Mouse (Mus musculus) intestine, embryonic 14.5 days (tissue): Measurements from ENCODE around the gene Apeh. TPM values are rescaled to one million over a fixed set of nuclear protein-coding genes. Genes with fewer than 3 reads are reported as not detected.
"Not testable (repeated sequence)": the region's sequence is repeated elsewhere in the genome, so short reads cannot be mapped to it uniquely, and the experiment has no call there.

ENCODE experiments used
- ATAC-seq: fragments of 200-750 bp; cut with Nextera tagmentation; replicated peaks from 2 replicates; pipeline ENCODE4 v1.8.0; 2017; ENCODE audit warnings: low read depth, moderate number of reproducible peaks, moderate TSS enrichment, moderate library complexity; ENCODE audit not compliant: low FRiP score, low TSS enrichment
- DNase-seq: peaks from one replicate; pipeline ENCODE4 v3.0.0-alpha.2; 2018; ENCODE audit warnings: low spot score
- H3K27ac ChIP-seq: fragments of 300-500 bp; sonication (generic); 2 replicates; pipeline ENCODE4 v1.5.1; 2014; ENCODE audit warnings: low read depth, mild to moderate bottlenecking, control low read depth
- H3K27me3 ChIP-seq: fragments of 300-500 bp; sonication (generic); replicated peaks from 2 replicates; pipeline ENCODE4 v1.6.1; 2014; ENCODE audit warnings: low read length, control low read depth; ENCODE audit not compliant: control insufficient read depth, insufficient read depth
- H3K36me3 ChIP-seq: fragments of 300-500 bp; sonication (generic); 2 replicates; pipeline ENCODE4 v1.6.1; 2014; ENCODE audit warnings: low read length, control low read depth; ENCODE audit not compliant: control insufficient read depth, insufficient read depth
- H3K4me1 ChIP-seq: fragments of 300-500 bp; sonication (generic); replicated peaks from 2 replicates; pipeline ENCODE4 v1.6.1; 2014; ENCODE audit warnings: low read length, control low read depth, mixed read lengths; ENCODE audit not compliant: control insufficient read depth, insufficient read depth
- H3K4me2 ChIP-seq: fragments of 300-500 bp; sonication (generic); 2 replicates; pipeline ENCODE4 v1.6.1; 2014; ENCODE audit warnings: low read length
- H3K4me3 ChIP-seq: fragments of 300-500 bp; sonication (generic); 2 replicates; pipeline ENCODE4 v1.5.1; 2014; ENCODE audit warnings: low read depth, low read length, control low read depth, mixed read lengths
- H3K9ac ChIP-seq: fragments of 300-500 bp; sonication (generic); 2 replicates; pipeline ENCODE4 v1.6.1; 2014; ENCODE audit warnings: mild to moderate bottlenecking, low read length
- H3K9me3 ChIP-seq: fragments of 300-500 bp; sonication (generic); 2 replicates; pipeline ENCODE4 v1.6.1; 2016; ENCODE audit warnings: low read length, control low read depth; ENCODE audit not compliant: control insufficient read depth
- WGBS: fragments of 180-500 bp; shearing (Covaris S2); extraction: QIAGEN DNeasy Blood & Tissue Kit; methylation state at CpG from one replicate; pipeline ENCODE4 v1.1.7; 2014; 5-methylcytosine and 5-hydroxymethylcytosine counted together
- polyA plus RNA-seq: library from polyadenylated mRNA; unstranded; fragments of >200 nt; fragmentation: Nextera tagmentation; extraction: Ambion mirVana; gene quantifications from 2 replicates; pipeline ENCODE4 v1.2.1, GENCODE M21; 2014

Gene Apeh
- polyA plus RNA-seq, 1 experiment from 2014 or later = 57.7 TPM

GRCm38 (mm10) chr9:108136225-108136624, 41.8 kb upstream of the Apeh start:
- ATAC-seq (no peak), DNase-seq (peak; percentile 67)
- Histone ChIP-seq H3K9ac (no peak overlapping the region), H3K27me3 (no peaks in the 10 kb centered on the region), H3K9me3 (no peaks in the 10 kb centered on the region), H3K27ac (no peak overlapping the region), H3K4me3 (no peak overlapping the region), H3K4me1 (0 out of 2 replicates have a peak, but pooled peaks cover 7% of the 10 kb centered on the region), H3K4me2 (no peak overlapping the region), H3K36me3 (no peaks in the 10 kb centered on the region)
- WGBS = 32% methylated on average over 1 of the region's 1 CpGs

- DNase-seq, H3K27me3 ChIP-seq, H3K27ac ChIP-seq, H3K4me1 ChIP-seq, ATAC-seq, H3K9me3 ChIP-seq, H3K9ac ChIP-seq, H3K4me2 ChIP-seq, H3K4me3 ChIP-seq, H3K36me3 ChIP-seq: not testable (repeated sequence)
- WGBS = 94% methylated on average over 3 of the region's 3 CpGs
Measured at GRCm38 (mm10) chr9:108135679-108136078, 41.3 kb upstream of the Apeh start.

- Histone ChIP-seq H3K36me3 (no peaks in the 10 kb centered on the region), H3K9me3 (no peaks in the 10 kb centered on the region), H3K4me2 (no peak overlapping the region), H3K4me1 (0 out of 2 replicates have a peak, but pooled peaks cover 7% of the 10 kb centered on the region), H3K27me3 (no peaks in the 10 kb centered on the region), H3K4me3 (no peak overlapping the region), H3K9ac (no peak overlapping the region), H3K27ac (no peak overlapping the region)
- DNase-seq = no peak
- WGBS = 62% methylated on average over 1 of the region's 1 CpGs
- no peak for ATAC-seq
Measured at GRCm38 (mm10) chr9:108133478-108133877, 39.1 kb upstream of the Apeh start.

DNA sequence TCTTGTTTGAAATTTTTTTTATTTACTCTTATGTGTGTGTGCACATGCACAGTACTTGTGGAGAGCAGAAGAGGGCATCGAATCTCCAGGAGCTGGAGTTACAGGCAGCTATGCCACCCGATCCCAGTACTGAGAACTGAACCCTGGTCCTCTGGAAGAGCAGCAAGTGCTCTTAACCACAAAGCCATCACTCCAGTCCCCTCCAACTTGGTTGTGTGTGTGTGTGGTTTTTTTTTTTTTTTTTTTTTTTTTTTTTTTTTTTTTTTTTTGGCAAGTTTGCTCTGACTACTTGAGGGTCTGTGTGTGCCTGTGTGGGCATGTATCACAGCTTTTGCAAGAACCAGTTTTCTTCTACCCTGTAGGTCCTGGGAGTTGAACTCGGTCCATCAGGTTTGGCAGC, 38.0 kb upstream of the Apeh start:
- Histone ChIP-seq H3K4me2 (no peak overlapping the region), H3K4me3 (no peak overlapping the region), H3K36me3 (no peaks in the 10 kb centered on the region), H3K4me1 (0 out of 2 replicates have a peak, but pooled peaks cover 8% of the 10 kb centered on the region), H3K27me3 (no peaks in the 10 kb centered on the region), H3K9ac (no peak overlapping the region), H3K9me3 (no peaks in the 10 kb centered on the region), H3K27ac (no peak overlapping the region)
- 93% methylated on average over 3 of the region's 3 CpGs for WGBS
- ATAC-seq (no peak), DNase-seq (no peak)

DNA sequence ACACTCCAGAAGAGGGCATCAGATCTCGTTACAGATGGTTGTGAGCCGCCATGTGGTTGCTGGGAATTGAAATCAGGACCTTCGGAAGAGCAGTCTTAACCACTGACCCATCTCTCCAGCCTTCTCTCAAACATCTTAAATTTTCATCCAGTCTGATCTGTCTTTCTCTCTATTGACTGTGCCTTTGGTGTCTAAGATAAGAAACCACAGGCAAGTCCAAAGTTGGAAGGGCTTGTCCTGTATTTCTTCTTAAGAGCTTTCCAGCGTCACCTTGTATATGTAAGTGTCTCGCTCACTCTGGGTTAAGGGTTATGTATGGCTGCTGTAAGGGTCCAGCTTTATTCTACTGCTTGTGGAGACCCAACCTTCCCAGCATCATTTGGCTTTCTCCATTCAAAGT, 37.1 kb upstream of the Apeh start:
- Histone ChIP-seq H3K27me3 (no peaks in the 10 kb centered on the region), H3K4me2 (no peak overlapping the region), H3K27ac (no peak overlapping the region), H3K9me3 (no peaks in the 10 kb centered on the region), H3K9ac (no peak overlapping the region), H3K36me3 (no peaks in the 10 kb centered on the region), H3K4me3 (no peak overlapping the region), H3K4me1 (0 out of 2 replicates have a peak, but pooled peaks cover 3% of the 10 kb centered on the region)
- no peak for ATAC-seq
- DNase-seq = no peak
- 73% methylated on average over 5 of the region's 5 CpGs for WGBS

GRCm38 (mm10) chr9:108129042-108129948, 34.9 kb upstream of the Apeh start:
- Histone ChIP-seq H3K4me3 (no peak overlapping the region), H3K4me1 (0 out of 2 replicates have a peak, but pooled peaks cover 3% of the 10 kb centered on the region), H3K36me3 (no peaks in the 10 kb centered on the region), H3K27ac (no peak overlapping the region), H3K9me3 (no peaks in the 10 kb centered on the region), H3K4me2 (no peak overlapping the region), H3K27me3 (no peaks in the 10 kb centered on the region), H3K9ac (no peak overlapping the region)
- ATAC-seq (no peak), DNase-seq (no peak)
- 75% methylated on average over 13 of the region's 13 CpGs for WGBS

DNA sequence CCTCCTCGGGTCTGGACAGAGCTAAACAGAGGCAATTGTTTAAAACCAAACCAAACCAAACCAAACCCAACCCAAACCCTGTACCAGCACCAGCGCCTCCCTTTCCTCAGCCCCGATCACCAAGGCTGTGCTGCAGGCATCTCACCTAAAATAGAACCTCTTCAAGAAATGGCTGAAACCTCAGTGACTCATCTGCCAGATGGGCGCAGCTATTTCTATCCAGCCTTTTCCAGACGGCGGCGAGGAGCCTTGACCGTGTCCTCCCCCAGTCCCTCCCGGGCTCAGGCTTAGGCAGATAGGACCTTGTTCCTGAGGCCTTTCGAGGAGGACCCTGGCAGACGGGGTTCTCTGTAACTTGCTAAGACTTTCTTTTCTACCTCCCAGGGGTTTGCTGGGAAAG, 33.8 kb upstream of the Apeh start:
- 85% methylated on average over 11 of the region's 11 CpGs for WGBS
- Histone ChIP-seq H3K27ac (no peak overlapping the region), H3K4me3 (no peak overlapping the region), H3K27me3 (no peaks in the 10 kb centered on the region), H3K36me3 (no peaks in the 10 kb centered on the region), H3K9ac (no peak overlapping the region), H3K9me3 (no peaks in the 10 kb centered on the region), H3K4me1 (0 out of 2 replicates have a peak, but pooled peaks cover 3% of the 10 kb centered on the region), H3K4me2 (no peak overlapping the region)
- DNase-seq (no peak), ATAC-seq (no peak)

GRCm38 (mm10) chr9:108126436-108127180, 32.2 kb upstream of the Apeh start:
- ATAC-seq = 0 out of 2 replicates have a peak, but pooled peaks have one; percentile 22
- H3K9me3 ChIP-seq = no peaks in the 10 kb centered on the region
- 59% methylated on average over 17 of the region's 17 CpGs for WGBS
- H3K36me3 ChIP-seq = no peaks in the 10 kb centered on the region
- no peak overlapping the region for H3K4me2 ChIP-seq
- 0 out of 2 replicates have a peak, but pooled peaks cover 3% of the 10 kb centered on the region for H3K4me1 ChIP-seq
- H3K9ac ChIP-seq = no peak overlapping the region
- H3K27ac ChIP-seq = no peak overlapping the region
- no peak overlapping the region for H3K4me3 ChIP-seq
- no peak for DNase-seq
- H3K27me3 ChIP-seq = no peaks in the 10 kb centered on the region
